Mouse (Mus musculus) cerebellum, adult 8-10 months (tissue): ENCODE results near the gene Dnajb14.
"Not testable (repeated sequence)": the region's sequence is repeated elsewhere in the genome, so short reads cannot be mapped to it uniquely, and the experiment has no call there.

Experiments used
- DNase-seq: peaks from one replicate; pipeline ENCODE4 v3.0.0; 2022

Dnajb14 gene

GRCm38 (mm10) chr3:137867437-137868093 lies at the start of gene Dnajb14:
TSS of gene Dnajb14 (plus strand) at chr3:137867675.
- peak; percentile 67 for DNase-seq

GRCm38 (mm10) chr3:137818713-137819112 lies 48.8 kb upstream of the Dnajb14 start:
- DNase-seq: no peak

- no peak for DNase-seq
Observed at GRCm38 (mm10) chr3:137820688-137821467, 46.6 kb upstream of the Dnajb14 start.

- no peak for DNase-seq
Observed at GRCm38 (mm10) chr3:137823317-137823716, 44.2 kb upstream of the Dnajb14 start.

- no peak for DNase-seq
Observed at GRCm38 (mm10) chr3:137827678-137828077, 39.8 kb upstream of the Dnajb14 start.

- no peak for DNase-seq
Observed at GRCm38 (mm10) chr3:137831156-137831555, 36.3 kb upstream of the Dnajb14 start.

- no peak for DNase-seq
Observed at GRCm38 (mm10) chr3:137833128-137833527, 34.3 kb upstream of the Dnajb14 start.

- DNase-seq: no peak
Observed at GRCm38 (mm10) chr3:137833698-137834097, 33.8 kb upstream of the Dnajb14 start.

- no peak for DNase-seq
Observed at GRCm38 (mm10) chr3:137836543-137836942, 30.9 kb upstream of the Dnajb14 start.

- DNase-seq: no peak
Observed at GRCm38 (mm10) chr3:137838160-137838559, 29.3 kb upstream of the Dnajb14 start.

GRCm38 (mm10) chr3:137842944-137843343 lies 24.5 kb upstream of the Dnajb14 start:
- DNase-seq: no peak

- no peak for DNase-seq
Observed at GRCm38 (mm10) chr3:137844263-137844662, 23.2 kb upstream of the Dnajb14 start.

- DNase-seq: no peak
Observed at GRCm38 (mm10) chr3:137846552-137846951, 20.9 kb upstream of the Dnajb14 start.

GRCm38 (mm10) chr3:137848354-137848753 lies 19.1 kb upstream of the Dnajb14 start:
- DNase-seq: no peak

- no peak for DNase-seq
Observed at GRCm38 (mm10) chr3:137849697-137850096, 17.8 kb upstream of the Dnajb14 start.

GRCm38 (mm10) chr3:137851196-137851595 lies 16.3 kb upstream of the Dnajb14 start:
- DNase-seq: no peak

GRCm38 (mm10) chr3:137853011-137853410 lies 14.5 kb upstream of the Dnajb14 start:
- DNase-seq: not testable (repeated sequence)

- DNase-seq: no peak
Observed at GRCm38 (mm10) chr3:137855328-137855727, 12.1 kb upstream of the Dnajb14 start.

- DNase-seq: no peak
Observed at GRCm38 (mm10) chr3:137856061-137856460, 11.4 kb upstream of the Dnajb14 start.

GRCm38 (mm10) chr3:137860394-137861170 lies 6.9 kb upstream of the Dnajb14 start:
- no peak for DNase-seq

GRCm38 (mm10) chr3:137861436-137861835 lies 6.0 kb upstream of the Dnajb14 start:
- no peak for DNase-seq

- no peak for DNase-seq
Observed at GRCm38 (mm10) chr3:137862600-137862999, 4.9 kb upstream of the Dnajb14 start.

- no peak for DNase-seq
Observed at GRCm38 (mm10) chr3:137863330-137864123, 3.9 kb upstream of the Dnajb14 start.
